Mouse (Mus musculus) stomach, postnatal 0 days (tissue): ENCODE measurements around the gene Gm13694.

Experiments
- CTCF ChIP-seq: IDR thresholded peaks from 2 replicates; pipeline ENCODE4 v1.5.1; 2016; ENCODE audit warnings: antibody characterized with exemption, low read depth, mild to moderate bottlenecking, moderate library complexity
- EP300 ChIP-seq: optimal IDR thresholded peaks from 2 replicates; pipeline ENCODE3; 2016; ENCODE audit warnings: antibody characterized with exemption

DNA sequence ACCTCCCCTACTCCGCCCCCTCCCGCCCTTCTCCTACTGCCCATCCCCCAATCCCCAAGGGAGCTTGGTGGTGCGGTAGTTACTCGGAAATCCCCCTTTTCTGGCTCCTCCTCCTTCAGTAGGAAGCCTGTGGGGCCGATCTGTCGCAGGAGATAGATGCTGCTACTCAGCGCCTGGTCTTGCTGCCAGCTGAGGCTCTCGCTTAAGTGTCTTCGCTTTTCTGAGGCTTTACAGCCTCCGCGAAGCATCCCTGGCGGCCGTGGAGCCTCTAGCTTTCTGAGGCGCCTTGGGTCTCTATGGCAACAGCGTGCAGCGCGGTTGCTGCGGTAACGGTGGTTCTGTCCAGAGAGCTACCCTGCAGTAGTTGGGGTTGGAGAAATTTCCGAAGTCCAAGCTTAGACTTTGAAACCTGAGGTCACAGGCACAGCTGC lies 37.8 kb upstream of the Gm13694 start, which contains the start of gene Zswim2:
- TF ChIP-seq CTCF (no peak), EP300 (no peak)
